Mouse (Mus musculus) erythroblast, embryonic 14.5 days (primary cell): Measurements from ENCODE around the gene Yap1.

Source experiments
- GATA1 ChIP-seq: IDR thresholded peaks from 2 replicates; pipeline ENCODE4 v1.6.1; 2012; ENCODE audit warnings: low read length, inconsistent platforms, mixed read lengths
- TAL1 ChIP-seq: IDR thresholded peaks from 3 replicates; pipeline ENCODE4 v1.6.1; 2012; ENCODE audit warnings: low read length, inconsistent platforms, mixed read lengths

DNA sequence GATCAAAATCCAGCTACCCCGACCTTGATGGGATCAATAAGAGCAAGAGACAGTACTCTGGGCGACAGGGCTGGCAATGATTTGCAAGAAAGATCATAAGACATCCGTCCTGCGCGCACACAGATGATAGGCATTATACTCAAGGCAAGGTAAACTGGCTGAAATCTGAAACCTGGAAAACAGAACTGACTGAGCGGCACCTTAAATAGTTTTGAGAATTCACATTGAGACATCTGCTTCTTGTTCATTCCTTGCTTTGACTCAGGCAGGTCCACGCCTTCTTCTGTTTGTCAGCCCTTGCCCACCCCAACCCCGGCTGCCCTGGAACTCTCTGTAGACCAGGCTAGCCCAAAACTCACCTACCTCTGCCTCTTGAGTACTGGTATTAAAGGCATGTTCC is 61.7 kb downstream of the Yap1 start:
- TF ChIP-seq GATA1 (no peak), TAL1 (no peak)
